Mouse (Mus musculus) left cerebral cortex, postnatal 25 days (tissue): Measurements from ENCODE around the gene Gm7903. TPM values are rescaled to one million over a fixed set of nuclear protein-coding genes. Genes with fewer than 3 reads are reported as not detected.
"Not testable (repeated sequence)": the region's sequence is repeated elsewhere in the genome, so short reads cannot be mapped to it uniquely, and the experiment has no call there.

ENCODE experiments used
- DNase-seq, 2 experiments: peaks; one replicate each; pipeline ENCODE4 v3.0.0; 2022; ENCODE audit warnings: low spot score in 2 of 2, mixed read lengths in 1 of 2
- intact Hi-C: fragments of 180-260 bp; cut with DNase I; formaldehyde crosslinking; loops from one replicate; pipeline ENCODE4 v1.15.1; 2025
- total RNA-seq, 2 experiments: library from RNA; stranded (reverse); gene quantifications; 2 replicates each; pipeline ENCODE4 v1.2.3; 2021

Gm7903 gene
- not detected for total RNA-seq

DNA sequence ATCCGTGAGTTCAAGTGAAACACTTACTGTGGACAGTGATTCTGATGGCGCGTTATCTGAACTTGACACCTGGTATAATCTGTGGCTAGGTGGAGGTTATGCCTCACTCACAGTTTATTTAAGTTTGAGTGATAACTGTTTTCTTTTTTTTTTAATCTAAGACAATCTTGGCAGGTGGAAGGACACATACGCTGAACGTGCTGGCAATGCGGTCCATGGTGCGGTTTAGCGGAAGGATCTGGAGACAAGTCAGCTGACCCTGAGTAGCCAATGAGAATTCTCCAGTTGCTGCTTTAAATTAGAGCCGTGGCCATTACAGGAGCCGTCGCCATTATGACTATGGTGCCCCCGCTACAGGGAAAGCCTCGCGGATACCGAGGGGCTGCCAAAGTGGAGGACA is at the start of gene Gm7903:
Gene Gm7903 (plus strand): TSS at position 301 of the 400 bp plus-strand sequence.
- DNase-seq, intact Hi-C loops: not testable (repeated sequence)

GRCm38 (mm10) chrX:135403578-135403977 is 30.1 kb upstream of the Gm7903 start:
- DNase-seq, intact Hi-C loops: not testable (repeated sequence)

DNA sequence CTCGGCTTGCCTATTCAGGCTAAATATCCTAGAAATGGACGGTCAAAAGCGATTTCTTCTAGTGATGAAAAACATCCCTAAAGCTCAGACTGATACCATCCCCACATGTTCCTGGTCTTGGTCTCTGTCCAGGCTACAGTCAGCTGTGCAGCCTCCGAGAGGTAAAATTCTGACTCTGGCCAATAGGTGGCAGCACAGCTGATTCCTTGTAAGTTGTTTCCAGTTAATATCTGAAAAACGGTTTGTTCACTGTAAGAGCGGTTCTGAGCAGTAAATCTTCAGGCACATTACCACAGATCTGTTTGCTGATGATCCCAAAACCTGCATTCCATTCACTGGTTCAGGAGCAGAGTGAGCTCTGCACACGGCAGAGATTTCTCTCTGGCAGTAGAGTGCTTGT is 12.4 kb upstream of the Gm7903 start:
- DNase-seq: peak in 1 of 2 experiments; percentile 0
- intact Hi-C loops: not testable (repeated sequence)

GRCm38 (mm10) chrX:135421824-135422223 is 11.8 kb upstream of the Gm7903 start:
- intact Hi-C loops: not testable (repeated sequence)

GRCm38 (mm10) chrX:135422473-135422872 is 11.2 kb upstream of the Gm7903 start:
- intact Hi-C loops: not testable (repeated sequence)

More at GRCm38 (mm10) chrX:135421824-135422223, 11.8 kb upstream of the Gm7903 start:
- DNase-seq: not testable (repeated sequence)

GRCm38 (mm10) chrX:135464160-135464559 is 30.5 kb downstream of the Gm7903 start:
- not testable (repeated sequence) for DNase-seq

More at GRCm38 (mm10) chrX:135422473-135422872, 11.2 kb upstream of the Gm7903 start:
- DNase-seq: not testable (repeated sequence)

DNA sequence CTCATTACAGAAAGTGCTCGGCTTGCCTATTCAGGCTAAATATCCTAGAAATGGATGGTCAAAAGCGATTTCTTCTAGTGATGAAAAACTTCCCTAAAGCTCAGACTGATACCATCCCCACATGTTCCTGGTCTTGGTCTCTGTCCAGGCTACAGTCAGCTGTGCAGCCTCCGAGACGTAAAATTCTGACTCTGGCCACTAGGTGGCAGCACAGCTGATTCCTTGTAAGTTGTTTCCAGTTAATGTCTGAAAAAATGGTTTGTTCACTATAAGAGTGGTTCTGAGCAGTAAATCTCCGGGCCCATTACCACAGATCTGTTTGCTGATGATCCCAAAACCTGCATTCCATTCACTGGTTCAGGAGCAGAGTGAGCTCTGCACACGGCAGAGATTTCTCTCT is 48.3 kb downstream of the Gm7903 start:
- intact Hi-C loops, DNase-seq: not testable (repeated sequence)

More at GRCm38 (mm10) chrX:135464160-135464559, 30.5 kb downstream of the Gm7903 start:
- intact Hi-C loops: not testable (repeated sequence)

DNA sequence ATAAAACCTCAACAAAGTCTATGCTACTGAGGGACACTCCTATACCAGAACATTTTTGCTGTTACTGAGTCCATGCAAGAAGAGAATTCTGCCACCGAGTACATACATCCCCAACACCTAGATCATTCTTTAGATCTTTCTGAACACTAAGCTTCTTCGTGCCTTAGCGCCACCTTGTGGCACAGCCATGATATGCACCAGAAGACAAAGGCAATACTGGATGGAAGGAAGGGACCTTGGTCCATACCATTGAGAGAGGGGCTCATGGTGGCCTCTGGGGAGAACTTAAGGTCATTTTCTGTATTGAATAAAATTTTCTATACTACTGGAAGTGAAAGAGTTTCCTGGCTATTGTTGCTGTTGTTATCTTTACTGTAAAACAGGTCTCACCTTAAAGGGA is 49.5 kb downstream of the Gm7903 start:
- DNase-seq, intact Hi-C loops: not testable (repeated sequence)

Other genes starting within 250 kb of the Gm7903 start
- 100 to 1,000 TPM in 1 of 2 experiments, 10 to 100 TPM in 1; 83.8 to 106 TPM for gene Tceal6, start 223.1 kb upstream of the Gm7903 start, total RNA-seq
- gene Pramel3, start 131.5 kb upstream of the Gm7903 start, total RNA-seq: not detected
- gene Gm5128, start 60.6 kb upstream of the Gm7903 start, total RNA-seq: not detected
- gene AV320801, start 60.8 kb downstream of the Gm7903 start, total RNA-seq: not detected
- 1 to 10 TPM; 2.6 to 3.0 TPM for gene Nxf7, start 164.9 kb downstream of the Gm7903 start, total RNA-seq
- not detected for gene Prame, start 193.9 kb downstream of the Gm7903 start, total RNA-seq